Mouse (Mus musculus): ENCODE measurements around the gene Tatdn3. TPM values are rescaled to one million over a fixed set of nuclear protein-coding genes. Genes with fewer than 3 reads are reported as not detected.

The Tatdn3 gene
- total and polyA plus RNA-seq, 3 experiments = 12.7 to 17.2 (median 12.9) TPM

DNA sequence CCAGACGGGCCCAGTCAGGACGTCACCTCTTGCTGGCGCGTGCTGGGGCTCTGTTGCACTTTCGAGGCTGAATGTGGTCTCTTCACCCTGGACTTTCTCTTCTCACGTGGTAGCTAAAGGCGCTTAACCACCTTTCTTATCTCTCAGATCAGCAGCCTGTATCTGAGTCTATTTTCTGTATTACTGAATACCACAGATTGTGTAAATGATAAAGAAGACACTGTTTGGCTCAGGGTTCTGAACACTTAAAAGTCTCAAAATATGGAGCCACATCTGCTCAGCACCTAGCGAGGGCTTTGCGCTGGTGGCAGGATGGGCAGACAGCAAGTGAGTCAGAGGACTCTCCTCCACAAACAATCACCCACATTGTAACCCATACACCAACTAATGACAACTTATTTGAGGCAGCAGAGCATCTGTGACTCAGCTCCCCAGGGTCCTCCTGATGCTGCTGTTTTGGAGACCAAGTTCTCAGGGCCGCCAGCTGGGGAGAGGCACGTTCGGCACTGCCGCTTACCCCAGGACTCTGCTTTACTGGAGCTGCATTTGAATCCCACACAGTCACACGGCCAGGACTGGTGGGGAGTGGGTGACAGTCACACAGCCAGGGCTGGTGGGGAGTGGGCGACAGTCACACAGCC lies 40.1 kb upstream of the Tatdn3 start:
- no peak for DNase-seq (ENCODE audit: extremely low read depth)
- Histone ChIP-seq H3K27me3 (replicated peaks) (no peaks in the 10 kb centered on the region), H3K36me3 (replicated peaks in 1 of 2; ENCODE audit: control insufficient read depth in 1 of 2, insufficient read depth in 1 of 2, low read length in 1 of 2) (peaks cover 26 to 54% of the 10 kb centered on the region in 2 experiments), H3K79me2 (replicated peaks; ENCODE audit: control insufficient read depth, extremely low read depth, insufficient read depth, poor library complexity, severe bottlenecking) (peaks cover 6% of the 10 kb centered on the region; the same call in 1 of the 2 replicates), H3K4me1 (ENCODE audit: control insufficient read depth in 1 of 2, insufficient read depth in 2 of 2) (peaks cover 19 to 53% of the 10 kb centered on the region in 2 experiments), H3K9ac (ENCODE audit: insufficient read depth, low read depth) (no peak overlapping the region), H3K4me3 (replicated peaks in 1 of 3; ENCODE audit: low read depth in 2 of 3, low read length in 2 of 3, poor library complexity in 1 of 3) (no peak overlapping the region), H3K27ac (ENCODE audit: insufficient read depth, low read depth) (no peak overlapping the region), H3K9me3 (replicated peaks; ENCODE audit: low read length) (peaks cover 9% of the 10 kb centered on the region), H3K4me2 (ENCODE audit: insufficient read depth, low read depth, poor library complexity, severe bottlenecking) (no peak overlapping the region)
- TF ChIP-seq USF1 (IDR thresholded peaks at IDR 0.05; ENCODE audit: low read depth, low read length) (no peak), ETS1 (conservative IDR thresholded peaks at IDR 0.05; ENCODE audit: low read depth, low read length) (no peak; the same call in 1 of the 2 replicates), TCF12 (IDR thresholded peaks at IDR 0.05; ENCODE audit: low read depth, low read length) (no peak), GABPA (IDR thresholded peaks at IDR 0.05; ENCODE audit: insufficient replicate concordance, low read depth, low read length) (no peak), MEF2A (IDR thresholded peaks at IDR 0.05; ENCODE audit: borderline replicate concordance, low read depth, low read length) (no peak), POLR2A (IDR thresholded peaks at IDR 0.05; ENCODE audit: low read depth, low read length) (no peak), SMC3 (IDR thresholded peaks at IDR 0.05; ENCODE audit: low read depth, low read length) (no peak), ZKSCAN1 (IDR thresholded peaks at IDR 0.05; ENCODE audit: borderline replicate concordance, low read depth, low read length) (no peak)
- dilution Hi-C loops (cut with MboI; ENCODE audit: extremely low pct_ligation_motif_present, extremely low pct_unique_long_range_greater_than_20kb, low sequenced_read_pairs) = no loop called here
- in situ Hi-C loops (cut with MboI; ENCODE audit: low pct_ligation_motif_present, low pct_unique_long_range_greater_than_20kb, low sequenced_read_pairs) = loop anchor here (25.0 kb wide), 1 partner anchor 709 kb away; the partner anchor contains the start of gene Nek2

GRCm38 (mm10) chr1:191099772-191100291 lies 37.1 kb upstream of the Tatdn3 start:
- Histone ChIP-seq H3K79me2 (replicated peaks; ENCODE audit: control insufficient read depth, extremely low read depth, insufficient read depth, poor library complexity, severe bottlenecking) (peaks cover 6% of the 10 kb centered on the region; the same call in 1 of the 2 replicates), H3K27ac (ENCODE audit: insufficient read depth, low read depth) (peak overlapping the region; percentile 78), H3K4me3 (replicated peaks in 1 of 3; ENCODE audit: low read depth in 2 of 3, low read length in 2 of 3, poor library complexity in 1 of 3) (peak overlapping the region; percentile 61 to 86 (median 66)), H3K9me3 (replicated peaks; ENCODE audit: low read length) (peaks cover 9% of the 10 kb centered on the region), H3K27me3 (replicated peaks) (no peaks in the 10 kb centered on the region), H3K4me1 (ENCODE audit: control insufficient read depth in 1 of 2, insufficient read depth in 2 of 2) (peaks cover 24 to 68% of the 10 kb centered on the region in 2 experiments), H3K36me3 (replicated peaks in 1 of 2; ENCODE audit: control insufficient read depth in 1 of 2, insufficient read depth in 1 of 2, low read length in 1 of 2) (peaks cover 18 to 30% of the 10 kb centered on the region in 2 experiments), H3K4me2 (ENCODE audit: insufficient read depth, low read depth, poor library complexity, severe bottlenecking) (peak overlapping the region; percentile 84), H3K9ac (ENCODE audit: insufficient read depth, low read depth) (peak overlapping the region; percentile 78)
- TF ChIP-seq ZNF384 (IDR thresholded peaks at IDR 0.05; ENCODE audit: low read depth, low read length) = peak; percentile 89
- no peak for TF ChIP-seq PAX5 (IDR thresholded peaks at IDR 0.05; ENCODE audit: low read length)
- TF ChIP-seq ETS1 (conservative IDR thresholded peaks at IDR 0.05; ENCODE audit: low read depth, low read length) = peak; percentile 88
- TF ChIP-seq ZKSCAN1 (IDR thresholded peaks at IDR 0.05; ENCODE audit: borderline replicate concordance, low read depth, low read length) = no peak
- peak; percentile 85 for TF ChIP-seq EP300 (IDR thresholded peaks at IDR 0.05; ENCODE audit: low read length)
- TF ChIP-seq JUN (IDR thresholded peaks at IDR 0.05; ENCODE audit: insufficient read depth, low read depth, low read length) = peak; percentile 73
- TF ChIP-seq NELFE (IDR thresholded peaks at IDR 0.05; ENCODE audit: low read depth, low read length) = 0 out of 2 replicates have a peak, but pooled peaks have one; percentile 8
- TF ChIP-seq MAZ (IDR thresholded peaks at IDR 0.05; ENCODE audit: low read depth, low read length) = 0 out of 2 replicates have a peak, but pooled peaks have one; percentile 46
- peak; percentile 22; the same call in 1 of the 2 replicates for TF ChIP-seq MAX (IDR thresholded peaks at IDR 0.05; ENCODE audit: low read length)
- peak; percentile 76 for TF ChIP-seq MEF2A (IDR thresholded peaks at IDR 0.05; ENCODE audit: borderline replicate concordance, low read depth, low read length)
- TF ChIP-seq RCOR1 (conservative IDR thresholded peaks at IDR 0.05; ENCODE audit: low read depth, low read length) = 0 out of 2 replicates have a peak, but pooled peaks have one; percentile 21
- no peak for TF ChIP-seq UBTF (IDR thresholded peaks at IDR 0.05; ENCODE audit: low read depth, low read length)
- 0 out of 2 replicates have a peak, but pooled peaks have one; percentile 45 for TF ChIP-seq MYC (IDR thresholded peaks at IDR 0.05; ENCODE audit: low read depth, low read length)
- TF ChIP-seq TCF12 (IDR thresholded peaks at IDR 0.05; ENCODE audit: low read depth, low read length) = peak; percentile 64
- peak; percentile 75 for TF ChIP-seq BHLHE40 (IDR thresholded peaks at IDR 0.05; ENCODE audit: low read depth, low read length)
- TF ChIP-seq IRF4 (IDR thresholded peaks at IDR 0.05; ENCODE audit: low read depth, low read length) = peak; percentile 90
- TF ChIP-seq ZC3H11A (IDR thresholded peaks at IDR 0.05; ENCODE audit: low read depth, low read length) = no peak
- TF ChIP-seq TBP (conservative IDR thresholded peaks at IDR 0.05; ENCODE audit: low read depth, low read length) = 0 out of 2 replicates have a peak, but pooled peaks have one; percentile 40
- 0 out of 2 replicates have a peak, but pooled peaks have one; percentile 3 for TF ChIP-seq CHD1 (IDR thresholded peaks at IDR 0.05; ENCODE audit: low read depth, low read length)
- no peak for TF ChIP-seq RAD21 (IDR thresholded peaks at IDR 0.05; ENCODE audit: low read depth, low read length)
- peak; percentile 16; the same call in 1 of the 2 replicates for TF ChIP-seq MXI1 (IDR thresholded peaks at IDR 0.05; ENCODE audit: low read depth, low read length)
- 0 out of 2 replicates have a peak, but pooled peaks have one; percentile 71 for TF ChIP-seq MAFK (IDR thresholded peaks at IDR 0.05; ENCODE audit: insufficient replicate concordance, low read length)
- peak; percentile 77 for TF ChIP-seq JUND (conservative IDR thresholded peaks at IDR 0.05; ENCODE audit: low read depth, low read length)
- no peak for TF ChIP-seq E2F4 (IDR thresholded peaks at IDR 0.05; ENCODE audit: insufficient replicate concordance, low read depth, low read length)
- dilution Hi-C loops (cut with MboI; ENCODE audit: extremely low pct_ligation_motif_present, extremely low pct_unique_long_range_greater_than_20kb, low sequenced_read_pairs) = no loop called here
- in situ Hi-C loops (cut with MboI; ENCODE audit: low pct_ligation_motif_present, low pct_unique_long_range_greater_than_20kb, low sequenced_read_pairs) = loop anchor here (10.0 to 25.0 kb wide), 2 partner anchors 85 to 712 kb away; partner anchors contain the start of gene Nek2
- DNase-seq (ENCODE audit: extremely low read depth) = peak; percentile 76
